Mouse (Mus musculus): ENCODE measurements around the gene Tsg101.

- TF ChIP-seq CTCF (IDR thresholded peaks at IDR 0.05; ENCODE audit: control insufficient read depth, insufficient read depth, insufficient read length) (no peak), USF1 (IDR thresholded peaks at IDR 0.05; ENCODE audit: low read depth) (no peak), MYOD1 (IDR thresholded peaks at IDR 0.05; ENCODE audit: control insufficient read depth, insufficient read length, low read depth) (no peak), CEBPB (IDR thresholded peaks at IDR 0.05; ENCODE audit: low read depth) (no peak)
These were observed 73.1 kb downstream of the Tsg101 start for GRCm38 (mm10) chr7:46846486-46847244.
